Mouse (Mus musculus): ENCODE results near the gene Trip6.

GRCm38 (mm10) chr5:137348482-137349383, 34.5 kb upstream of the Trip6 start:
- no peak for TF ChIP-seq EP300 (IDR thresholded peaks at IDR 0.05; ENCODE audit: insufficient read depth, low read depth, low read length)
- no peak for TF ChIP-seq CTCF (IDR thresholded peaks at IDR 0.05; ENCODE audit: low read depth, low read length)
